Mouse (Mus musculus) right cerebral cortex, postnatal 25 days (tissue): ENCODE measurements around the gene Mamstr.

Source experiments
- DNase-seq: peaks from one replicate; pipeline ENCODE4 v3.0.0; 2022

Mamstr gene

GRCm38 (mm10) chr7:45695098-45695497 is 55.3 kb downstream of the Mamstr start:
- DNase-seq: no peak
